Mouse (Mus musculus) brain, embryonic 14.5 days (tissue): ENCODE results near the gene Ms4a15.

Experiments used
- CTCF ChIP-seq: fragments of 200-500 bp; IDR thresholded peaks from 2 replicates; pipeline ENCODE4 v1.5.1; 2012; ENCODE audit warnings: inconsistent platforms, mild to moderate bottlenecking, moderate library complexity, borderline replicate concordance; ENCODE audit not compliant: insufficient read depth, insufficient read length; ENCODE audit errors: extremely low read depth
- POLR2A ChIP-seq: fragments of 200-500 bp; IDR thresholded peaks from 2 replicates; pipeline ENCODE4 v1.6.1; 2012; ENCODE audit warnings: mild to moderate bottlenecking, inconsistent platforms, borderline replicate concordance; ENCODE audit not compliant: poor library complexity, insufficient read depth, insufficient read length, severe bottlenecking; ENCODE audit errors: extremely low read depth

DNA sequence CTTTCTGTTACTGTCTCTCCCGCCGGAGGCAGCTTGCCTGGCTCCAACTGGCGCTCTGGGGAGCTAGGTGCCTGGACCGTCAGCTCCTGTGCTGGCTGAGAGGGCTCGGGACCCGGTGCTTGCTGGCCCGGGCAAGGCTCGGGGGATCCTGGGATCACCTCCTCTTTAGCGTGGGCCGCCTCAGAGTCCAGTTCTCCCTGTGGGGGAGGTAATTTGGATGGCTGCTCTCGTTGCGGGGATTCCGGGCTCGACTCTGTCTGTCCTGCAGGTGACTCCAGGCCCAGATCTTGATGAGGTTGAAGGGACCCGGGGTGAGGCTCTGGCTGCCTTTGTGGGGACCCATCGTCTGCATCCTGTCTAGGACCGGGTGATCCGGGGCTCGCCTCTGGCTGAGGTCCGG is 44.6 kb downstream of the Ms4a15 start:
- no peak for TF ChIP-seq CTCF
- TF ChIP-seq POLR2A: no peak
